ENCODE assay signal across 27 mouse cellular contexts in genomic region chr16:4087214-4087913, GRCm38 (mm10). TPM values are rescaled to one million over a fixed set of nuclear protein-coding genes. Genes with fewer than 3 reads are reported as not detected.
DNase-seq lines count a peak whose midpoint lies in the region; ATAC-seq lines count a peak whose summit lies in the region.
"Had no signal": no experiment of that assay in that cellular context is flagged by ENCODE, and none has a peak within 500 bp of the region (broad histone marks: within the 10 kb centered on the region; RNA-seq: fewer than 3 reads in every experiment).

No protein-coding gene starts in this region.

- no peak for DNase-seq in limb, embryonic 10.5 days (ENCODE audit: low spot score)
- no peak for DNase-seq in liver, embryonic 11.5 days (ENCODE audit: low spot score)
- no peak for DNase-seq in liver, embryonic 13.5 days
- no peak for DNase-seq in right cerebral cortex, adult 18-20 months
- DNase-seq: adrenal gland, postnatal 14 days; cerebellum, adult 11 months; cerebellum, postnatal 10 days; kidney, adult 9 months; kidney, postnatal 10 days; layer of hippocampus, adult 9-11 months; lung, embryonic 14.5 days; lung, postnatal 36 days; midbrain, embryonic 14.5 days; spleen, adult 18-20 months had no signal

- ATAC-seq in limb, embryonic 15.5 days (ENCODE audit: insufficient number of reproducible peaks, low FRiP score, low TSS enrichment, low read depth), result 0 out of 2 replicates have a peak, but pooled peaks have one; percentile 32
- ATAC-seq in liver, embryonic 11.5 days (replicated peaks; ENCODE audit: low FRiP score), result peak; percentile 51
- peak; percentile 65 for ATAC-seq in liver, embryonic 13.5 days (ENCODE audit: low read depth)
- 0 out of 2 replicates have a peak, but pooled peaks have one; percentile 31 for ATAC-seq in stomach, embryonic 14.5 days (ENCODE audit: insufficient number of reproducible peaks, insufficient read depth, low FRiP score, low read depth)
- ATAC-seq in forebrain, embryonic 15.5 days (replicated peaks), result no peak
- ATAC-seq: CD4-positive, CD25-positive, alpha-beta regulatory T cell, adult 4 months; forebrain, embryonic 16.5 days; intestine, postnatal 0 days had no signal

- H3K4me3 ChIP-seq in limb, embryonic 15.5 days, result no peak overlapping the region
- no peak overlapping the region for H3K4me3 ChIP-seq in limb, embryonic 10.5 days
- H3K4me3 ChIP-seq in liver, embryonic 11.5 days (ENCODE audit: low read depth, low read length), result no peak overlapping the region
- no peak overlapping the region for H3K4me3 ChIP-seq in liver, embryonic 13.5 days (replicated peaks)
- no peak overlapping the region for H3K4me3 ChIP-seq in stomach, embryonic 14.5 days (ENCODE audit: low read depth, low read length)
- H3K4me3 ChIP-seq in forebrain, embryonic 15.5 days, result no peak overlapping the region
- H3K4me3 ChIP-seq: embryonic facial prominence, embryonic 13.5 days; forebrain, embryonic 10.5 days; heart, embryonic 15.5 days; limb, embryonic 12.5 days; neural tube, embryonic 15.5 days had no signal

- no peaks in the 10 kb centered on the region for H3K9me3 ChIP-seq in limb, embryonic 15.5 days
- H3K9me3 ChIP-seq in limb, embryonic 10.5 days (replicated peaks), result no peaks in the 10 kb centered on the region
- H3K9me3 ChIP-seq in liver, embryonic 11.5 days (ENCODE audit: control insufficient read depth, low read length), result no peaks in the 10 kb centered on the region
- H3K9me3 ChIP-seq in liver, embryonic 13.5 days (replicated peaks), result no peaks in the 10 kb centered on the region
- H3K9me3 ChIP-seq in stomach, embryonic 14.5 days (ENCODE audit: control insufficient read depth, low read depth, low read length), result no peaks in the 10 kb centered on the region
- H3K9me3 ChIP-seq in forebrain, embryonic 15.5 days, result no peaks in the 10 kb centered on the region
- H3K9me3 ChIP-seq: embryonic facial prominence, embryonic 13.5 days; forebrain, embryonic 10.5 days; heart, embryonic 15.5 days; limb, embryonic 12.5 days; neural tube, embryonic 15.5 days had no signal

- peaks cover 87% of the 10 kb centered on the region for H3K36me3 ChIP-seq in limb, embryonic 15.5 days
- peaks cover 99% of the 10 kb centered on the region for H3K36me3 ChIP-seq in limb, embryonic 10.5 days
- H3K36me3 ChIP-seq in liver, embryonic 11.5 days (ENCODE audit: control insufficient read depth, insufficient read depth, low read length), result peaks cover 56% of the 10 kb centered on the region
- H3K36me3 ChIP-seq in liver, embryonic 13.5 days, result peaks cover 84% of the 10 kb centered on the region
- H3K36me3 ChIP-seq in stomach, embryonic 14.5 days (ENCODE audit: control insufficient read depth, insufficient read depth, low read length), result peaks cover 80% of the 10 kb centered on the region
- peaks cover 86% of the 10 kb centered on the region for H3K36me3 ChIP-seq in forebrain, embryonic 15.5 days

- H3K4me1 ChIP-seq in limb, embryonic 15.5 days, result no peaks in the 10 kb centered on the region
- H3K4me1 ChIP-seq in limb, embryonic 10.5 days, result no peaks in the 10 kb centered on the region
- no peaks in the 10 kb centered on the region for H3K4me1 ChIP-seq in liver, embryonic 11.5 days (replicated peaks; ENCODE audit: control insufficient read depth, insufficient read depth, low read length)
- H3K4me1 ChIP-seq in liver, embryonic 13.5 days (replicated peaks), result no peaks in the 10 kb centered on the region; the same call in 1 of the 2 replicates
- no peaks in the 10 kb centered on the region for H3K4me1 ChIP-seq in stomach, embryonic 14.5 days (ENCODE audit: control insufficient read depth, insufficient read depth, low read length)
- H3K4me1 ChIP-seq in forebrain, embryonic 15.5 days, result no peaks in the 10 kb centered on the region
- H3K4me1 ChIP-seq: embryonic facial prominence, embryonic 13.5 days; forebrain, embryonic 10.5 days; heart, embryonic 15.5 days; limb, embryonic 12.5 days; neural tube, embryonic 15.5 days had no signal

- no peaks in the 10 kb centered on the region for H3K27me3 ChIP-seq in limb, embryonic 15.5 days
- no peaks in the 10 kb centered on the region for H3K27me3 ChIP-seq in limb, embryonic 10.5 days (ENCODE audit: low read depth, poor library complexity, severe bottlenecking)
- H3K27me3 ChIP-seq in liver, embryonic 11.5 days (replicated peaks; ENCODE audit: control insufficient read depth, insufficient read depth, low read length), result no peaks in the 10 kb centered on the region
- H3K27me3 ChIP-seq in liver, embryonic 13.5 days, result no peaks in the 10 kb centered on the region
- H3K27me3 ChIP-seq in stomach, embryonic 14.5 days (ENCODE audit: control insufficient read depth, insufficient read depth, low read length), result no peaks in the 10 kb centered on the region
- no peaks in the 10 kb centered on the region for H3K27me3 ChIP-seq in forebrain, embryonic 15.5 days
- H3K27me3 ChIP-seq: embryonic facial prominence, embryonic 13.5 days; heart, embryonic 15.5 days; limb, embryonic 12.5 days; neural tube, embryonic 15.5 days had no signal

- H3K4me2 ChIP-seq in limb, embryonic 15.5 days, result no peak overlapping the region
- H3K4me2 ChIP-seq in liver, embryonic 11.5 days, result no peak overlapping the region
- no peak overlapping the region for H3K4me2 ChIP-seq in liver, embryonic 13.5 days
- no peak overlapping the region for H3K4me2 ChIP-seq in stomach, embryonic 14.5 days (replicated peaks; ENCODE audit: low read depth, low read length)
- H3K4me2 ChIP-seq in forebrain, embryonic 15.5 days (replicated peaks), result no peak overlapping the region
- H3K4me2 ChIP-seq: embryonic facial prominence, embryonic 13.5 days; heart, embryonic 15.5 days; hindbrain, embryonic 14.5 days; limb, embryonic 12.5 days; lung, embryonic 14.5 days; neural tube, embryonic 15.5 days had no signal

- WGBS in limb, embryonic 15.5 days, result 92% methylated on average over 8 of the region's 8 CpGs
- 94% methylated on average over 8 of the region's 8 CpGs for WGBS in limb, embryonic 10.5 days
- 85% methylated on average over 8 of the region's 8 CpGs for WGBS in liver, embryonic 11.5 days
- 76% methylated on average over 8 of the region's 8 CpGs for WGBS in liver, embryonic 13.5 days (ENCODE audit: insufficient replicate concordance)
- WGBS in stomach, embryonic 14.5 days, result 95% methylated on average over 8 of the region's 8 CpGs
- WGBS in forebrain, embryonic 15.5 days, result 94% methylated on average over 8 of the region's 8 CpGs

- H3K9ac ChIP-seq in limb, embryonic 15.5 days, result no peak overlapping the region
- H3K9ac ChIP-seq in liver, embryonic 11.5 days (ENCODE audit: low read depth, low read length), result no peak overlapping the region
- H3K9ac ChIP-seq in liver, embryonic 13.5 days, result no peak overlapping the region
- no peak overlapping the region for H3K9ac ChIP-seq in stomach, embryonic 14.5 days (replicated peaks; ENCODE audit: low read depth, low read length)
- no peak overlapping the region for H3K9ac ChIP-seq in forebrain, embryonic 15.5 days (replicated peaks)
- H3K9ac ChIP-seq: embryonic facial prominence, embryonic 13.5 days; heart, embryonic 15.5 days; hindbrain, embryonic 14.5 days; limb, embryonic 12.5 days; lung, embryonic 14.5 days; neural tube, embryonic 15.5 days had no signal

- no peak overlapping the region for H3K27ac ChIP-seq in limb, embryonic 15.5 days
- H3K27ac ChIP-seq in limb, embryonic 10.5 days, result no peak overlapping the region
- H3K27ac ChIP-seq in liver, embryonic 11.5 days (ENCODE audit: low read depth, low read length), result 0 out of 2 replicates have a peak overlapping the region, but pooled peaks have one; percentile 3
- H3K27ac ChIP-seq in liver, embryonic 13.5 days, result no peak overlapping the region
- H3K27ac ChIP-seq in stomach, embryonic 14.5 days (ENCODE audit: low read length), result no peak overlapping the region
- no peak overlapping the region for H3K27ac ChIP-seq in forebrain, embryonic 15.5 days (replicated peaks)
- H3K27ac ChIP-seq: embryonic facial prominence, embryonic 13.5 days; forebrain, embryonic 10.5 days; heart, embryonic 15.5 days; hindbrain, embryonic 14.5 days; limb, embryonic 12.5 days; neural tube, embryonic 15.5 days had no signal

RNA-seq across cellular contexts. Expression of gene Trap1, which starts 9.7 kb away (rescaled TPM):
- polyA plus RNA-seq in limb, embryonic 15.5 days (2015; fragmentation: Nextera tagmentation; extraction: Ambion mirVana), result 75.7 and 86.1 TPM in 2 replicates
- 107 and 112 TPM in 2 replicates for polyA plus RNA-seq in limb, embryonic 10.5 days (2016; fragmentation: Nextera tagmentation; extraction: Ambion mirVana)
- polyA plus RNA-seq in liver, embryonic 11.5 days (2014; fragmentation: Nextera tagmentation; extraction: Ambion mirVana), result 147 and 157 TPM in 2 replicates
- 85.0 and 97.2 TPM in 2 replicates for polyA plus RNA-seq in liver, embryonic 13.5 days (2015; fragmentation: Nextera tagmentation; extraction: Ambion mirVana)
- polyA plus RNA-seq in stomach, embryonic 14.5 days (2014; fragmentation: Nextera tagmentation; extraction: Ambion mirVana), result 93.4 and 94.0 TPM in 2 replicates
- 51.5 and 52.9 TPM in 2 replicates for polyA plus RNA-seq in forebrain, embryonic 15.5 days (2015; fragmentation: Nextera tagmentation; extraction: Ambion mirVana)

RNA-seq across cellular contexts. Expression of gene Dnase1, which starts 50.6 kb away (rescaled TPM):
- polyA plus RNA-seq in limb, embryonic 15.5 days (2015; fragmentation: Nextera tagmentation; extraction: Ambion mirVana), result 3.1 and 4.2 TPM in 2 replicates
- 6.3 and 6.5 TPM in 2 replicates for polyA plus RNA-seq in limb, embryonic 10.5 days (2016; fragmentation: Nextera tagmentation; extraction: Ambion mirVana)
- 3.9 and 6.0 TPM in 2 replicates for polyA plus RNA-seq in liver, embryonic 11.5 days (2014; fragmentation: Nextera tagmentation; extraction: Ambion mirVana)
- polyA plus RNA-seq in liver, embryonic 13.5 days (2015; fragmentation: Nextera tagmentation; extraction: Ambion mirVana), result 0.95 and 1.6 TPM in 2 replicates
- 5.5 and 12.0 TPM in 2 replicates for polyA plus RNA-seq in stomach, embryonic 14.5 days (2014; fragmentation: Nextera tagmentation; extraction: Ambion mirVana)
- polyA plus RNA-seq in forebrain, embryonic 15.5 days (2015; fragmentation: Nextera tagmentation; extraction: Ambion mirVana), result 5.7 and 7.3 TPM in 2 replicates
- polyA plus RNA-seq: urinary bladder, adult 2 months had no signal
